Mouse (Mus musculus) forebrain, embryonic 16.5 days (tissue): ENCODE results near the gene Tekt2. TPM values are rescaled to one million over a fixed set of nuclear protein-coding genes. Genes with fewer than 3 reads are reported as not detected.

Source experiments
- ATAC-seq: fragments of 200-750 bp; cut with Nextera tagmentation; 2 replicates; pipeline ENCODE4 v1.8.0; 2017; ENCODE audit warnings: mild to moderate bottlenecking, moderate library complexity
- H3K27ac ChIP-seq: fragments of 300-500 bp; sonication (generic); 2 replicates; pipeline ENCODE4 v1.5.1; 2014; ENCODE audit warnings: low read length, control low read depth
- H3K27me3 ChIP-seq: fragments of 300-500 bp; sonication (generic); replicated peaks from 2 replicates; pipeline ENCODE4 v1.6.1; 2014; ENCODE audit warnings: low read length; ENCODE audit not compliant: control insufficient read depth, insufficient read depth
- H3K36me3 ChIP-seq: fragments of 300-500 bp; sonication (generic); 2 replicates; pipeline ENCODE4 v1.6.1; 2014; ENCODE audit not compliant: control insufficient read depth, insufficient read depth
- H3K4me1 ChIP-seq: fragments of 300-500 bp; sonication (generic); replicated peaks from 2 replicates; pipeline ENCODE4 v1.6.1; 2014; ENCODE audit warnings: low read length; ENCODE audit not compliant: control insufficient read depth, insufficient read depth
- H3K4me2 ChIP-seq: fragments of 300-500 bp; sonication (generic); 2 replicates; pipeline ENCODE4 v1.6.1; 2014; ENCODE audit warnings: mild to moderate bottlenecking, low read length, control low read depth
- H3K4me3 ChIP-seq: fragments of 300-500 bp; sonication (generic); replicated peaks from 2 replicates; pipeline ENCODE4 v1.5.1; 2014; ENCODE audit warnings: mild to moderate bottlenecking, low read length, control low read depth
- H3K9ac ChIP-seq: fragments of 300-500 bp; sonication (generic); replicated peaks from 2 replicates; pipeline ENCODE4 v1.6.1; 2014; ENCODE audit warnings: low read depth, low read length, control low read depth
- H3K9me3 ChIP-seq: fragments of 300-500 bp; sonication (generic); 2 replicates; pipeline ENCODE4 v1.6.1; 2016; ENCODE audit warnings: low read length; ENCODE audit not compliant: control insufficient read depth
- WGBS: fragments of 180-500 bp; shearing (Covaris S2); extraction: QIAGEN DNeasy Blood & Tissue Kit; methylation state at CpG from one replicate; pipeline ENCODE4 v1.1.7; 2014; 5-methylcytosine and 5-hydroxymethylcytosine counted together
- polyA plus RNA-seq: library from polyadenylated mRNA; unstranded; fragments of >200 nt; fragmentation: Nextera tagmentation; extraction: Ambion mirVana; gene quantifications from 2 replicates; pipeline ENCODE4 v1.2.1, GENCODE M21; 2015

Gene Tekt2
- polyA plus RNA-seq, result 15.1 and 15.3 TPM in 2 replicates

DNA sequence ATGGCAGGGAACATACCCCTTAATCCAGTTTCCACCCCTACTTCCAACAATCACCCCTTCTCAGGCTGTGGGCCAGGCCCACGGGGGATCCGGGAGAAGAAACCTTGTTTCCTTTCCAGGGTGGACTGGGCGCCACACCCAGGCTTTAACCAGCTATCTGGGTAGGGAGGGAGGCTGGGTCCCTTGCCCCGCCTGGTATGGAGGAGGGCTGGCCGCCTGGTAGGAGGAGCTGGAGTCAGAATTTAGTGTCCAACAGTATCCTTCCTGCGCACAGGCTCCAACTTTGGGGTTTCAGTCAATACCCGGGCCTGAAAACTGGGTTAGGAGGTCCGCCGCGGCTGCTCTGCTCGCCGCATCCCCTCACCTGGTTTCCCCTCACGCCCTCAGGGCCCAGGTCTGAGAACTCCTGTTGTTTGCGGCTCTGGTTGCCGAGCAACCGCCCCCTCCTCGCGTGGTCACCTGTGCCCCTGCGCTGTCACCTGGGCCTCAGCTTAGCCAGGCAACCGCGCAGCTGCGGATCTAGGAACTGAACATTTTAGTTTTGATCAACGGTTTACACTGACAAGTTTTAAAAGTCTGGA, at the start of gene Tekt2:
Gene Tekt2, minus strand, starts transcription at position 408 of the 581 bp plus-strand sequence.
- peaks cover 16% of the 10 kb centered on the region for H3K4me1 ChIP-seq
- no peaks in the 10 kb centered on the region for H3K9me3 ChIP-seq
- H3K27ac ChIP-seq, result no peak within 1 kb of the TSS
- peak within 1 kb of the TSS; percentile 27 for H3K4me2 ChIP-seq
- WGBS, result 6% methylated on average over 23 of the region's 23 CpGs
- ATAC-seq, result no peak
- H3K27me3 ChIP-seq, result no peaks in the 10 kb centered on the region
- peak within 1 kb of the TSS; percentile 35 for H3K9ac ChIP-seq
- H3K4me3 ChIP-seq, result no peak within 1 kb of the TSS
- H3K36me3 ChIP-seq, result no peaks in the 10 kb centered on the region

- H3K27me3 ChIP-seq, result no peaks in the 10 kb centered on the region
- H3K27ac ChIP-seq, result no peak overlapping the region
- no peak overlapping the region for H3K4me2 ChIP-seq
- no peak overlapping the region for H3K4me3 ChIP-seq
- WGBS, result 67% methylated on average over 9 of the region's 9 CpGs
- no peaks in the 10 kb centered on the region for H3K4me1 ChIP-seq
- ATAC-seq, result no peak
- no peaks in the 10 kb centered on the region for H3K9me3 ChIP-seq
- no peak overlapping the region for H3K9ac ChIP-seq
- peaks cover 6% of the 10 kb centered on the region; the same call in 1 of the 2 replicates for H3K36me3 ChIP-seq
Observed at GRCm38 (mm10) chr4:126371497-126371896, 46.0 kb upstream of the Tekt2 start.

DNA sequence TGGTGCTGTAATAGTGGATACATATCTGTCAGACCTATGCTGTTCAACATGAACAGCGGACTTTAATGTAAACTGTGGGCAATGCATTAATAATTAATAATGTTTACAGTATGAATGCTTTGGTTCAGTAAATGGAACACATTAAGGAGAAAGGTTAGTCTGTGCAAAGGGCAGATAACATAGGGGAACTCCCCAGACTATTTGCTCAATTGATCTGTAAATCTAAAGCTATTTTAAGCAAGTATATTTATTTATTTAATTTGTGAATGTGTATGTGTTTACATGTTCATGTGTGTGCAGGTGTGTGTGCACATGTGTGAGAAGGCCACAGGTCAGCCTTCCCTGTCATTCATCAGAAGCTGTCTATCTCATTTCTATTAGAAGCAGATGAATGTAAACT, 34.6 kb upstream of the Tekt2 start:
- ATAC-seq, result no peak
- no peak overlapping the region for H3K9ac ChIP-seq
- H3K36me3 ChIP-seq, result peaks cover 4% of the 10 kb centered on the region; the same call in 1 of the 2 replicates
- no peaks in the 10 kb centered on the region for H3K27me3 ChIP-seq
- H3K27ac ChIP-seq, result no peak overlapping the region
- no peaks in the 10 kb centered on the region for H3K4me1 ChIP-seq
- 98% methylated on average over 1 of the region's 1 CpGs for WGBS
- no peak overlapping the region for H3K4me3 ChIP-seq
- no peak overlapping the region for H3K4me2 ChIP-seq
- H3K9me3 ChIP-seq, result no peaks in the 10 kb centered on the region

GRCm38 (mm10) chr4:126343451-126343850, 18.0 kb upstream of the Tekt2 start:
- Histone ChIP-seq H3K9ac (no peak overlapping the region), H3K27me3 (no peaks in the 10 kb centered on the region), H3K4me2 (no peak overlapping the region), H3K4me1 (no peaks in the 10 kb centered on the region), H3K36me3 (peaks cover 7% of the 10 kb centered on the region), H3K27ac (no peak overlapping the region), H3K4me3 (no peak overlapping the region), H3K9me3 (no peaks in the 10 kb centered on the region)
- no peak for ATAC-seq
- WGBS, result 84% methylated on average over 4 of the region's 4 CpGs

DNA sequence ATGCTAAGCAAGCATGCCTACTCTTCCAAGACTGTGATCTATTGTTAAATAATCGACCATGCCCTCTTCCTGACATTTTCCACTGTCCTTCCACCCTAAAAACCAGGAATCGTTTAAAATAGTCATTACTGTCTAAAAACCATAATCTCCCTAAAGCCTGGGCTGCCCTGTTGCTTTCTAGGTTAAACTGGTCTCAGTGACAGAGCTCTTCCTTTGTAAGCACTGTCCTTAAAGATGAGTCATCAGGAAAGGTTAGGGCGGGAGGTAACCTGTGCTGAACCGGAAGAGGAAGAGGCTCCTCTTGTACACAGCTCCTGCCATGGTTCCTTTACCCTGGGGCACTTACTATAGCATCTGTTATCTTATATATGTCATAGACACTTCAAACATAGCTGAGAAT, 14.0 kb upstream of the Tekt2 start:
- Histone ChIP-seq H3K27me3 (no peaks in the 10 kb centered on the region), H3K9ac (no peak overlapping the region), H3K4me1 (no peaks in the 10 kb centered on the region), H3K4me3 (no peak overlapping the region), H3K36me3 (0 out of 2 replicates have a peak, but pooled peaks cover 2% of the 10 kb centered on the region), H3K4me2 (no peak overlapping the region), H3K27ac (no peak overlapping the region), H3K9me3 (no peaks in the 10 kb centered on the region)
- WGBS, result 78% methylated on average over 4 of the region's 4 CpGs
- ATAC-seq, result no peak

DNA sequence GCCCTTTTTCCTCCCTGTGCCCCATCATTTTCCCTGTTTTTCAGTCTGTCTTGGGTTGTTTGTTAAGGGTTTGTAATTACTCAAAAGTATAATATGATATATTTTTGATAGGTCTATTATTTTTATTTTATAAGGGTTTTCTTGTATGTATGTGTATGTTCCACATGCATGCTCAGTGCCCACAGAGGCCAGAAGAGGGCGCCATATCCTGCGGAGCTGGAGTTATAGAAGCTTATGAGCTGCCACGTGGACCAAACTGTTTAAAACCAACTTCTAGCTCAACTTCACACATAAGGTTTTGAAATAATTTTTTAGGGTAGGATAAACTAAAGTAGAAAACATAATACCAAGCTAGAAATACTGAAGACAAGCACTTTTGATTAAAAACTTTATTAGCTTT, 6.9 kb upstream of the Tekt2 start:
- no peak overlapping the region for H3K27ac ChIP-seq
- 54% methylated on average over 3 of the region's 3 CpGs for WGBS
- H3K36me3 ChIP-seq, result no peaks in the 10 kb centered on the region
- ATAC-seq, result no peak
- H3K4me2 ChIP-seq, result no peak overlapping the region
- no peak overlapping the region for H3K9ac ChIP-seq
- H3K4me3 ChIP-seq, result no peak overlapping the region
- no peaks in the 10 kb centered on the region for H3K9me3 ChIP-seq
- no peaks in the 10 kb centered on the region for H3K4me1 ChIP-seq
- H3K27me3 ChIP-seq, result no peaks in the 10 kb centered on the region

DNA sequence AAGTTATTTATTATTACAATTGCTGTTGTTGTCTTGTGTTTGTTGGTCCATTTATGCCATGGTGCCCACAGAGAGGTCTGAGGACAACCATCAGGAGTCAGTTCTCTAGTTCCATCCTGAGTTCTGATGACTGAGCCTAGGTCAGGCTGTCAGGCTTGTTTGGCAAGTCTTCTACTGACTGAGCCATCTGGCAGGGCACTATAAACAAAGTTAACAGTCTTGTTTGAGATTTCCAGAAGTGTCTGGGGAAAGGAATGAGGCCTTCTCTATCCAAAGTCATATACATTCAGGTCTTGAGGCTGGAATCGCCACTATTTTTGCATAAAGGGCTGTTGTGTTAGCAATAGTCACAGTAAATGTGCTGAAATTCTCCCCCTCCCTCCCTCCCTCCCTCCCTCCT, 6.3 kb upstream of the Tekt2 start:
- no peak for ATAC-seq
- Histone ChIP-seq H3K4me1 (no peaks in the 10 kb centered on the region), H3K36me3 (no peaks in the 10 kb centered on the region), H3K27me3 (no peaks in the 10 kb centered on the region), H3K4me3 (no peak overlapping the region), H3K9me3 (no peaks in the 10 kb centered on the region), H3K9ac (no peak overlapping the region), H3K4me2 (no peak overlapping the region), H3K27ac (no peak overlapping the region)
- 83% methylated on average over 1 of the region's 1 CpGs for WGBS

- WGBS, result 95% methylated on average over 4 of the region's 4 CpGs
- no peak for ATAC-seq
- Histone ChIP-seq H3K9me3 (no peaks in the 10 kb centered on the region), H3K36me3 (no peaks in the 10 kb centered on the region), H3K27me3 (no peaks in the 10 kb centered on the region), H3K27ac (no peak overlapping the region), H3K9ac (no peak overlapping the region), H3K4me3 (no peak overlapping the region), H3K4me1 (peaks cover 3% of the 10 kb centered on the region; the same call in 1 of the 2 replicates), H3K4me2 (no peak overlapping the region)
Observed at GRCm38 (mm10) chr4:126330295-126330694, 4.8 kb upstream of the Tekt2 start.

- H3K27ac ChIP-seq, result no peak overlapping the region
- H3K27me3 ChIP-seq, result no peaks in the 10 kb centered on the region
- H3K4me3 ChIP-seq, result no peak overlapping the region
- no peaks in the 10 kb centered on the region for H3K36me3 ChIP-seq
- H3K9me3 ChIP-seq, result no peaks in the 10 kb centered on the region
- H3K9ac ChIP-seq, result no peak overlapping the region
- WGBS, result 22% methylated on average over 6 of the region's 6 CpGs
- H3K4me1 ChIP-seq, result peaks cover 10% of the 10 kb centered on the region
- ATAC-seq, result no peak
- H3K4me2 ChIP-seq, result no peak overlapping the region
Observed at GRCm38 (mm10) chr4:126326036-126326435, 548 bp upstream of the Tekt2 start.

DNA sequence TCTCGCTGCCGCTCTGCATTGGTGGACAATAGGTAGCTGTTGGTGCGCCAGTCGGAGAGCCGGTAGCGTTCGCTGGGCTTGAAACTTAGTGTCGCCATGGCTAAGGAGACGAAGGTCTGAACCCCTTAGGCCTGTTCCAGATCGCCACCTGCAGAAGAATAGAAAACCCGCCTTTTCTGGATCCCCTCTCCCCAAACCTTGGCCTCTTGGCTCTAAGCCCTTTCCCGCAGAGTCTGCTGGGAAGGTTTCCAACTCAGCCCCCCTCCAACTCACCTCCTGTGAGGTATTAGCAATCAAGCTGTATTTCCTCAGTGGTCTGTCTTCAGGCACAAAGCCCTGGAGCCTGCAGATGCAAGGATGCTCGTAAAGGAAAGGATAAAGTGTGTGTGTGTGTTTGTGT, 627 bp downstream of the Tekt2 start:
- Histone ChIP-seq H3K4me3 (no peak overlapping the region), H3K9ac (peak overlapping the region; percentile 35), H3K9me3 (no peaks in the 10 kb centered on the region), H3K36me3 (no peaks in the 10 kb centered on the region), H3K4me1 (peaks cover 22% of the 10 kb centered on the region), H3K27ac (no peak overlapping the region), H3K27me3 (no peaks in the 10 kb centered on the region), H3K4me2 (peak overlapping the region; percentile 27)
- WGBS, result 15% methylated on average over 13 of the region's 13 CpGs
- ATAC-seq, result no peak
